Mouse (Mus musculus): ENCODE data around the gene Ctnna3.

The Ctnna3 gene

DNA sequence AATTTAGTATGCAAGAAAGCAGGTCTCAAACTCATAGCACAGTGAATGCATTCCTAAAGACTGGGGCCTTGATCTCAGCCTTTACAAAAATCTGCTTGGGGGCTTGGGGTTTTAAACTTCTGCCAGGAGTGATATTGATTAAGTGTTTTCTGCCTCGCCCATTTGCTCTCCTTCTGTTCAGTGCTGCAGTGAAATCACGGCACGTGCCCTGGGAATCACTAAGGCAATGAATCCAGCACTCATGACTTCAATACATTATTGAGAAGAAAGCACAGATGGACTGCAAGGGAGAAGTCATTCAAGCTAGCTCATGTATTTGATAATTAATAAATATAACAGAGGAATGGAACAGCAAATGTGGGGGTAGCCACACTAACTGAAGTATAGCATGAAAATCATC lies 515.6 kb downstream of the Ctnna3 start:
- no peak for DNase-seq (ENCODE audit: low read depth, low spot score)

DNA sequence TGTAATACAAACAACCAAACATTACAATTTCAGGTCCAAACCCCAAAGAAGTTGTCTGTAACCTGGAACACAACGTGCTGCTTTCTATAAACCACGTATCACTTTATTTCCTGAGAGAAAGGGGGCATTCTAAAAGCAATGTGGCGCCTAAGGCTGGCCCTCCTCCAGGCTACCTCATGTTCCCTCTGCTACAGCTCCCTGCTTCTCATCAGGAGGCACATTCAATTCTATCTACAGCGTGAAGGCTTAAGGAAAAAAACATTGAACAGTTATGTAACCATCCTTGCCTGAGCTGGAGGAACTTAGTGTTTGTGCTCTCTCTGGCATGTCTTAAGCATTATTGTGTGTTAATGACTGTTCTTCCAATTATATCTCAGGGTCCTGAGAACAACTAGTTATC lies 517.4 kb downstream of the Ctnna3 start:
- no peak for DNase-seq (ENCODE audit: low read depth, low spot score)

DNA sequence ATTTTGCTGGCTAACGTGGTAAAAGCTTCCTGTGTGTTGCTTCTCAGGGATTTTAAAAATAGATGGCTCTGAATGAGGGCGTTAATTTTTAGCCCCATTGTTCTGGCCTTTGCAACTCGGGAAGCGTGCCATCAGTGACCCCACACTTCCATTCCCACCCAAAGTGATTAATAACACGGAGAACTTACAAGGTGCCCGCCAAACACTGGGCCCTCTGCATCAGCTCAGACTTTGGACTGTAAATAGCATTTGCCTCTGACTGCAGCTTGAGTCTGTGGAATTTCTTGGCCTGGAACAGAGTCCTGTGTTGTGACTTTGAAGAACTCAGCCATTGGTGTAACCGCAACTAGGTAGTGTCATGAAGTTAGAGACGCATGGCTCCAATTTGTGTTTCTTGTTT lies 521.0 kb downstream of the Ctnna3 start:
- DNase-seq (ENCODE audit: low read depth, low spot score) = no peak

DNA sequence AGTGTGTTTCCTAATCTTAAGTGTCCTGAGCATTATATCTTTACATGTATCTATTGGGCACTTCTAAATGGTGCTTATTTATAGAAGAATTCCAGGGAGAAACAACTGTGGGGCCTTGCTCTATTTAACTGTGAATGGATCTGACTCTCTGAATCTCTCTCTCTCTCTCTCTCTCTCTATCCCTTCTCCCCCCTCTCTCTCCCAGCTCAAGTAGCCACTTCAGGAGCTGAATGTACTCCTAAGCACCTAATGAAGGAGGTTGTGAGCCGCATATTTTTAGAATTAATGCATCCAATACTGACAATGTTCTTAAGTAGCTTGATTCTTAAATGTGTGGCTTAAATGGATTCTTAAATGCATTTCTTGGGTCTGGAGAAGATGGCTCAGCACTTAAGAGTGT lies 521.6 kb downstream of the Ctnna3 start:
- no peak for DNase-seq (ENCODE audit: low read depth, low spot score)

DNA sequence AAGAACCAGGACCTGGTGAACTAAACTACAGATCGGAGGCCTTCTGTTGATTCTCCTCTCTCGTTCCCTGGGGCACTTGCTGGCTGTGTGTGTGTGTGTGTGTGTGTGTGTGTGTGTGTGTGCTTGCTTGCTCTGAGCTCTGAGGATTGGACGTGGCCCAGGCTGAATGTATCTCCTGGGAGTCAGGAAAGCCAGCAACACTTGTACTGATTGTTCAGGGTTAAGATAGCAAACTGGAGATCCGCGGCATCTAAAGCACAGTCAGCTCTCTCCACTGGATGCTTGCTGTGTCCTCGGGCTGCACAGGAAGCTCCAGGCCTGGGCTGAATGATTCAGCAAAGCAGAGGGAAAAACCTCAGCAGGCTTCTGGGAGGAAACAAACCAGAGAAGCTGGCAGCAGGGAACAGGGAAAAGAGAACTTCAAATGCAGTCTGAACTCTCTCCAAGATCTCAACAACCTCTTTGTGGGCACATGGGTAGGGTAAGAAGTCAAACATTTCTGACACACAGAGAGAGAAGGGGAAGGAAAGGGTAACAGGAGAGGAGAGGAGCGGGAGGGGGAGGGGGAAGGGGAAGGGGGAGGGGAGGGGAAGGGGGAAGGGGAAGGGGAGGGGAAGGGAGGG lies 524.5 kb downstream of the Ctnna3 start:
- DNase-seq (ENCODE audit: low read depth, low spot score) = peak; percentile 1

DNA sequence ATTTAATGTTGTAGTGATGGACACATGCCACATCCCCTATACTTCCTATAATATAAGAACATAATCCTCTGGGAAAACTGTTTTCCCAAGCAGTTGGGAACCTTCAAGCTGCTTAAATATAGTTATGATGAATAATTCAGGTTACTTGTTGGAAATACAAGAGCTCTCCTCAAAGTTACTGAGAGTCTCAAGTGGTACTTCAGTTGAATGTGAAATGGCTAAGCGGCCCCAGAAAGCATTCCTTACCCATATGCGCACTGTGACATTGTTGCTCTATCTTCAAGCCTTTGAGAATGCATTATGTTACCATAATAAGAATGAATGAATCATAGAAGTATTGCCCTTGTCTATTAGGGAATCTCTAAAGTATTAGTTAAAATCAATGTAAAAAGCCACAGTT lies 542.4 kb downstream of the Ctnna3 start:
- no peak for DNase-seq (ENCODE audit: low read depth, low spot score)

DNA sequence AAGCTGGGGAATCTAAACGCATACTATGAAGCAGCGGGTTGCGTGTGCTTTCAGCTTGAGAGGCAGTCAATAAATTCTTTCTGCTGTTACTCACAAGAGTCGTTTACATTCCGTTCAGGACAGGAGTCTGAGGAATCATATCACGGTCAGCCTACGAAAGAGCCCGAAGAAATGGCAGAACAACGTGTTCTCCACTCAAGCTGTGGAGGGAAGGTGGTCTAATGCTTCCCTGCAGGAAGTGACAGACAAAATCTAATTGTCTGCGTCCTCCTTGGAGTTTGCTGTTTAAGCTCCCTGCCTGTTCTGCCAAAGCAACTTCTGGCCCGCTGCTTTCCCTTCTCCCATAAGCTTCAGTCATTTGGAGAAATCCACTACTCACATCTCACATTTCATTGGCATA lies 548.2 kb downstream of the Ctnna3 start:
- DNase-seq (ENCODE audit: low read depth, low spot score) = no peak

DNA sequence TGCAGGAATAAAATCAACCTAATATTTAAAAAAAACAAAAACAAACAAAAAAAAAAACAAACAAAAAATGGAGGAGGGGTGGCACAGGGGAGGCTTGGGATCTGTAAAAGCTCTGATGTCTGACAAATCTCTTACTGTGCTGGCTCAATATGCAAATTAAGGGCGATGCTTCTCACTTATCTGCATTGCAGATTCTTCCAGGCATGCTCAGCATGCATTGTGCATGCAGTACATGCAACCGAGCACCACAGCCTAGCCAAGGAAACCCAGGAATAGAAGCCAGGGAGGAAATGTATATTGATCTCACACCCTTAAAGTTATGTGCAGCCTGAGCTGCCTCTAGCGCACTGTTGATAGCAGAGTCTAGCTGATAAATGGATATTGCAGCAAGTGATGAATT lies 548.6 kb downstream of the Ctnna3 start:
- no peak for DNase-seq (ENCODE audit: low read depth, low spot score)

DNA sequence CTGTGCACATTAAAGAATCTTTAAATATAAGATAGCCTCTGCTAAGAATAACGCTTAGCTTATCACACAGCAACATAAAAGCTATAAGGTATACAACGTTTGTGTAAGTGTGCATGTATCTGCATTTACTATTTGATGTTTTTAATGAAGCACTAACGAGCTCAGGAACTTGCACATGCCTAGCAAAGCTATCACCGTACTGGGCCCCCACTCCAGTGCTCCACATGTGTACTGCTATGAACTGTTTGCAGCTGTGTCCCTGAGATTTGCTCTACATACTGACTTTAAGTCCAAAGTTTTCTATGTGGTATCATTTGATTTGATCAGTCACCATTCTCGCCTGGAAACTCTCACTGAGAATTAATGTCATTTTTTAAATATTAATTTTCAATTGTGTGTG lies 549.1 kb downstream of the Ctnna3 start:
- DNase-seq (ENCODE audit: low read depth, low spot score) = no peak

DNA sequence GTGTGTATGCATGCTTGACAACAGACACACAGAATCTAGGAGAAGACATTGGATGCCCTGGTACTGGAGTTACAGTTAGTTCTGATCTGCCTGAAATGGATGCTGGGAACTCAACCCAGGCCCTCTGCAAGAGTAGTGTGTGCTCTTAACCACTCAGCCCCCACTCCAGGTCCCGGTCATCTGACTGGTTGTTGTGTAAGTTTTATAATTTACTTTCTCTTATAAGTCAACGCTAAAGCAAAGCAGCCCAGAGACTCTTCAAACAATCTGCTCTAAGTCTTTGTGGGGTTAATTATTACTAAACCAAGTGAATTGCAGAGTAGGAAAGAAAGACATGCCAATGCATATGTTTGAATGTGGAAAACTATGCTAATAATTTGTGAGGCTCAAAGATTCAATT lies 549.5 kb downstream of the Ctnna3 start:
- DNase-seq (ENCODE audit: low read depth, low spot score) = no peak

DNA sequence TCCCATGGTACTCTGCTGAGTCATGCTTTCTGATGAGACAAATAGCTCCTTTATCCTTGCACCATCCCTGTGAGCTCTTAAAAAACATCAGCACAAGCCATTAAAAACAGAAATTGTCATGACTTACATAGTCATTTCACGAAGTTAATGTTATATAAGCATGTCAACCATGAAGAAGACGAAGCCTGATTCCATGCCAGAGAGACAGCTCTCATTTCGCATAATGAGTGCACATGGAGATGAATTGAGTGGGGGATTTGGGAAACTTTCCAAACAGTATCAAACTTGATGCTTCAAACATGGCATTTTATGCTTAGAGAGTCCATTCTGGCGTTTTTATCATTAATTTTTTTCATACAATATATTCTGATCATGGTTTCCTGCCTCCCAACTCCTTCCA lies 555.7 kb downstream of the Ctnna3 start:
- DNase-seq (ENCODE audit: low read depth, low spot score) = no peak

DNA sequence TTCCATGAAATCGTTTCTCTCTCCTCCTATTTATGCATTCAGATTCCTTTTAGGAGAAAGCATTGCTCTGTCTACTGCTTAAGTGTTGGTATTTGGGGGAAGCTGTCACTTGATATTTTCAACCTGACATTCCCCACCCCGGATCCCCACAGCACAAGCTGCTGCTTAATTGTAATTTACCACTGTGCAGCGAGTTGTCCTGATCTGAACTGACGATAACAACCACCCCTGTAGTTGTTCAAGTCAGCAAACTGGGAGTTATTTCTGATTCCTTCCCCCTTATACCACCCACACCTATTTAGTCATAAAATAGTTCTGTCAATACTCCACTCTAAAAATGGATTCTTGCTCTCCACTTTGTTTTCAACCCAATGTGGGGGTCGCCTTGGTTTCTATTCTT lies 564.4 kb downstream of the Ctnna3 start:
- no peak for DNase-seq (ENCODE audit: low read depth, low spot score)

DNA sequence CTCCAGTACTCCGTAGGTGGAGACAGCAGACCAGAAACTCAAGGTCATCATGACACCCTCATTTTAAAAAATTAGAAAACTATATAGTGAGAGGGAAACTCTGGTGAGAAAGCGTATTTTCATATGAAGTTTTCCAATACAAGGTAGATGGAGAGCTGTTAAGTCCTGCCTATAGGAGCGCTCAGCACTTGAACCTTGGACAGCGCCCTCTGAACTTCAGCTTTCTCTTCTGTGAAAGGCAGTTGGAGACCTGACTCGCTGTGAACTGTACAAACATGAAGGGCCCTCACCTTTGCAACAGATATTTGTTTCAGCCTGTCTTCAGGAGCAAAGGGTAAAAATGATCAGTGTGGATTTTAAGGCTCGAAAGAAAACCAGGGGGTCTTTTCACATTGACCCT lies 571.6 kb downstream of the Ctnna3 start:
- DNase-seq (ENCODE audit: low read depth, low spot score) = peak; percentile 10

DNA sequence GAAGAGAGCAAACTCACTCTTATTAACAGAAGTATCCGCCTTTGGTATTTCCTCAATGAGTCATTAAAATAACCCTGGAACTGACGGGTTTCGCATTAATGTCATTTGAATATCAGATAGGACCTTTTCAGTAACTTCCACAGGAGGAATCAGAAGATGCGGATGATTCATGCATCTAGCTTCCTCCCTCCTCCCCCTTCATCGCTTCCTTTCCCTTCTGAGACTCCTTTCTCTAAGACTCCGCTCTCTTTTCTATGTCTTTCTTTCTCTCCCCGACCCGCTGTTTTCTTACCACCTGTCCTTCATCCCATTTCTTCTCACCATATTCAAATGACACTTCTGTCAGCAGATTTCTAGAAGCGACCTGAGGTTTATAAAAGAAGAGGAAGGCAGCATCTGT lies 572.1 kb downstream of the Ctnna3 start:
- no peak for DNase-seq (ENCODE audit: low read depth, low spot score)

DNA sequence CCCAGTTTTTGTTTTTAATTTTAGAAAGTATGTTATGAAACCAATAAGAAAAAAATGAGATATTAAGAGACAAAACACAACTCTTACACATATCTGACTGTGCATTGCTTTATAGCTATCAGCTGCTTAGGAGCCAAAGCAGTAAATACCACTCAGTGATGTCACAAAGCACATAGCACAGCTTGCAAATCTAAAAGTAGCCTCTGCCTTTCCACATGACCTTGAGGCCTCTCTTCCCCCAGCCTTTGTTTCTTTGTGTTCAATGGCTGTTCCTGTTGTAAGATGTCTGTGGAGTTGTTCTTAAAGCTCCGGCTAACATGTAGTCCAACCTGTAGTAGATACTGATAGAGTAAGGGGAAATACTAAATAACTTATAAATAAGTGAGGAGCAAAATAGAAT lies 590.4 kb downstream of the Ctnna3 start:
- no peak for DNase-seq (ENCODE audit: low read depth, low spot score)

DNA sequence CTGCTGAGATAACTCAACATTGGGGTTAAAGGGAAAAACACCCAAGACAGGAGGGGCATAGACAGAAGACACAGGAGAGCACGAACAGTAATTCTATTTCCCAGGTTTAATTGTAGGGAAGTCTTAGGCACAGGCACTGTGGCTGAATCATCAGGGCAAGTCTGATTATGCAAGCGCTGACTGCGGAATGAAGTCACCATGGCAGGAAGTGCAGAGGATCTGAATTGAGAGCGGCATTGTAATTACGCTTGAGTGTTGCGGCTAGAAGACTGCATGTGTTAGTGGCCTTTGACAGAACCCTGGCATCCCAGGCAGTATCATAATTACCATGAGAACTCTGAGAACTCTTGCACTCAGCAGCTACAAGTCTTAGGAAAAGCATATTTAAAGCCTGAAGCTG lies 593.4 kb downstream of the Ctnna3 start:
- DNase-seq (ENCODE audit: low read depth, low spot score) = no peak

DNA sequence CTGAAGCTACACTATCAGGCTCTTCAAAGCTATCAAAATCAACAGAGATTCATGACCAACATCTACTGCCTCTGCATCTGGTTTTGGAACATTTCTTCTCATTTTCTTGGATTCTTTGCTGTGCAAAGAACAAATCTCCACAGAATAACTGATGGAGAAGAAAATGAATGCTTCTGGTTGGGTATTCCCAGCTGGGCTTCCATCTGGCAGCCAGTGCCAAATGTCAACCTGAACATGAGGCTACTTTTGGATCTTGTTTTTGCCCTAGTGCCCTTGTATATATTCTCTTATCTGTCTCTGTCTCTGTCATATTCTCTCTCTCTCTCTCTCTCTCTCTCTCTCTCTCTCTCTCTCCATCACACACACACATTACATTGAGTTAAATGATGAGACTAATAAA lies 601.0 kb downstream of the Ctnna3 start:
- DNase-seq (ENCODE audit: low read depth, low spot score) = no peak

DNA sequence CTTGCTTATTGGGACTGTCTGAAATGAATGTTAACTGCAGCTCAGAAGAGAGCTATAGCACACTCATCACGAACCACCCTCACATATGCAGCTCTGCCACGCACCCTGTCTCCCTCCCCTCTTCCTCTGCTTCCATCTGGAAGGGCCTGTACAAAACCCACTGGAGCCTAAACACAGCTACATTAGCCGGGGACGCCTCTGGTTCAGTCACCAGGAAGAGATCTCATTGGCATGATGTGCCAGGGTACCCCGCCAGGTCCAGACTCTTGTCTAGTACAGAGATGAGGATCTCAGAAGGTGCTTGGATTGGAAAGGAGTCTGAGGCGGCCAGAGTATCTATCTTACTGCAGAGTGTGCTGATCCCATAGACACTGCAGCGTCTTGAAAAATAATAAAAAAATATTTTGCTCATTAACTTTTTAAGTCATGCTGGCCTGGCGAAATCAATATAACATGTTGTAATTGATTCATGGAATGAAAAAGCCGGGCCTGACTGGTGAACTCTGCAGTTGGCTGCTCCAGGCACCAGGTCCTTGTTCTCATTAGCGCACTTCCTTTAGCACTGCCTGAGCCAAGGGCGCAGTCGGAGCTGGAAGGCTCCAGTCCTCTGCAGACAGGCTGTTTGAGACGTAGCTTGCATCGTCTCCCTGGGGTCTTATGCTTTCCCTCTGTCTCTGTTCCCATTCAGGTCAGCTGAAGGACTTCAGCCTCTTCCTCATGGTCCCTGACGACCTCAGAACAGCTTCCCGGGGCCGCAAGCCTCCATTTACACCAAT lies 610.0 kb downstream of the Ctnna3 start:
- DNase-seq (ENCODE audit: low read depth, low spot score) = no peak

DNA sequence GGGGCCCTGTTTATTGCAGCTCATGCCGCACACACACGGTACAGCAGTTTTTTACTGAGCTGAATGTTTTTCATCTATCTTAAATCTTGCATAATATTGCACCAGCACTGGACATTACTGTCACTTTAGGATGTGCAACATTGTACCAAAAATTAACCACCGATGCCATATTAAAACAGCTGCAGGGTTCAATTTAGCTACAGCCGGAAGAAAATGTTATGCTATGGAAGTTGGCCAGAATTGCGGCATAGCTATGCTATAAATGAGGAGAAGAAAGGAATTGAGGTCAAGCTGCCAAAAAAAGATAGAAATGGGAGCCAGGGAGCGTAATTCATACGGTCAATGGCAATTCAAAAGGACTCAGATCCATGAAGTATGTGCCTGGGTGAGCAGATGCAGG lies 611.3 kb downstream of the Ctnna3 start:
- no peak for DNase-seq (ENCODE audit: low read depth, low spot score)

DNA sequence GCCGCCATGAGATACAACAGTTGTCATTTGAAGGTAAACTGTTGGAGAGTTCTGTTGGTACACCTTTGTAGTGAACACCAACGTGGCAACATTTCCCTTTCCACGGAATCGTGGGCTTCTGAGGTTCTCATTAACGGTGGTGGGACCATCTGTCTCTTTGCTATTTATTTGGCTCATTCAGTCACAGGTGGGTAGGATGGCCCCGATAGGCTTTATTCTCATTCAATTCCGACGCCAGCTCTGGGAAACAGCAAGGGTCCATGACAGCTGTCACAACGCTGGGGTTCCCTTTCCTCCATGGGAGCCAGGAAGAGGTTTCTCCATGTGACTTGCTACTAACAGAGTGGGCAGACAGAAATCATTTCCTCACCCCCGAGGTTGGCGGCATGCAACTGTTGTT lies 612.0 kb downstream of the Ctnna3 start:
- no peak for DNase-seq (ENCODE audit: low read depth, low spot score)

DNA sequence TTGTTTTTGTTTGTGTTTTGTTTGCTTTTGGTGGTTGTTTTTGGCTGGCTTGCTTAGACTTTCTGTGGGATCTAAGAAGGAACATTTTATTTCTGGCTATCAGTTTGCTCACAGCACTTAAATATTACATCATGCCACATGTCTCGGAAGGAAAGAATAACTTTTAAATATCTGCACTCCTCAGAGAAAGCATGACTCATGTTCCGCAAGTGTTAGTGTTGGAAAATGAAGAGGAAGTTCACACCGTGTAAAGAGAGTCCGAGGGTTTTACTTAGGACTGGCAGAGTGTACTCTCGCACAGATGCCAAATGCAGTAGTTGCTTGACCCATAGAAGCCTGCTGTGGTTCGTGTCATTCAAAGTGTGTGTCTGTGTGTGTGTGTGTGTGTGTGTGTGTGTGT lies 619.3 kb downstream of the Ctnna3 start:
- no peak for DNase-seq (ENCODE audit: low read depth, low spot score)

DNA sequence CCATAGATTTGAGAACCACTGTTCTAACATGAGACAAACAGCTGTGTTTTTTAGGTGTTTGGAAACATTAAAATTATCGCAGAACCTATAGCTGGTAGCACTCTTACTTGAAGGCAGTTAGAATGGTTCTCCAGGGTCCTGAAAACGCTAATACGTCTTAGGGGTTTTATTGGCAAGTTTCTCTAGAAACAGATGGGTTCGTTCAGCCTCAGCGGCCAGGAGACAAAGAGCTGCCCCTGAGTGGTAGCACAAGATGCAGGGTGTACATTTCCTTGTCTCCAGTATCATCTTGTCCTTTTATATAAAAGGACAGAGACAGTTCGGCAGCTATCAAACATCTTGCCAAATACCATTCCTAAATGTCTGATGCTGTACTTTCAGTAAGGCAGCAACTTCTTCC lies 620.0 kb downstream of the Ctnna3 start:
- DNase-seq (ENCODE audit: low read depth, low spot score) = no peak

DNA sequence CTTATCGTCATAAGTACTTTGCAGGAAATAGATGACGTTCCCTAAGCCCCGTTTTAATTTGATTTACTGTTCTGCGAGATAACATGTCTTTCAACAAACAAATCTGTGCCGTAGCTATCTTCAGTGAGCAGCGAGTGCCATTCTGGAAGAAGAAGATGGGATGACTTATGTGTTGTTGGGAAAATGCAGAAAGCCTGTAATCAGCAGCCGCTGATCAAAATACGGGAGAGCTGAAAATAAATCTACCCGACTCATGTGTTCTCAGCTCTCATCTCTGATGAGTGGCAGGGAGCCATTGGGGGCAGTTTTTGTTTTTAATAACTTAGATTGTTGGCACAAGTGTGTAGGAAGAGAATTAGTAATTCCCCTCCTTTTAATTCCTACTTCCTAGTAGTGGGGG lies 633.8 kb downstream of the Ctnna3 start:
- DNase-seq (ENCODE audit: low read depth, low spot score) = no peak

DNA sequence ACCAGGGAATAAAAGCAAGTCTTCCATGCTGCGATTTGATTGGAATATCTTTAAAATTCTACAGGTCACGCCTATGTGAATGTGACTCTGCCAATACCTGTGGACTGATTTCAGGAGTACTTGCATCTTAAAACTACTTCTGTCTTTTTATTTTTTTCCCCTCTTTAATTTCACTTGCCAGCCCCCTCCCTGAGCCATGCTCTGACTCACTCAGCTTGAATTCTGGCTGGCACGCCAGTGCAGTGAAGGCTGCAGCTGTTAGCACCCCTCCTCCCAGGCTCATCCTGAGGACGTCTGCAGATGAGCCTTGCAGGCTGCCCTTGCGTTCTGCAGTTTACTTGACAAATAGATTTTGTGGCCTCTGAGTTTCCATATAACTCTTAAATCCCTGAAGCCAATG lies 646.0 kb downstream of the Ctnna3 start:
- no peak for DNase-seq (ENCODE audit: low read depth, low spot score)

Data from ZHBTc4 (cell line).